Mouse (Mus musculus) lung, adult 2 months (tissue): ENCODE measurements around the gene Bbs5.

ENCODE experiments used
- CTCF ChIP-seq: fragments of 200-500 bp; IDR thresholded peaks from 2 replicates; pipeline ENCODE4 v1.5.1; 2011; ENCODE audit warnings: mild to moderate bottlenecking, low read length, control low read depth; ENCODE audit not compliant: insufficient read depth
- POLR2A ChIP-seq: fragments of 200-500 bp; IDR thresholded peaks from 2 replicates; pipeline ENCODE4 v1.6.1; 2011; ENCODE audit warnings: low read depth, mild to moderate bottlenecking, control low read depth, low read length, borderline replicate concordance; ENCODE audit errors: extremely low read depth

- no peak for TF ChIP-seq POLR2A
- TF ChIP-seq CTCF = no peak
Observed at GRCm38 (mm10) chr2:69690843-69691242, 43.9 kb downstream of the Bbs5 start.
